Mouse (Mus musculus) left cerebral cortex, adult 8-10 months (tissue): ENCODE measurements around the gene Zfp850. TPM values are rescaled to one million over a fixed set of nuclear protein-coding genes. Genes with fewer than 3 reads are reported as not detected.
"Not testable (repeated sequence)": the region's sequence is repeated elsewhere in the genome, so short reads cannot be mapped to it uniquely, and the experiment has no call there.

Experiments used
- DNase-seq, 2 experiments: peaks; one replicate each; pipeline ENCODE4 v3.0.0; 2022; ENCODE audit warnings: low spot score in 2 of 2
- total RNA-seq, 4 experiments: library from RNA; stranded (reverse); gene quantifications; 2 replicates each; pipeline ENCODE4 v1.2.4; 2022

Zfp850 gene
- 1 to 10 TPM; 5.5 to 7.5 (median 5.8) TPM for total RNA-seq

DNA sequence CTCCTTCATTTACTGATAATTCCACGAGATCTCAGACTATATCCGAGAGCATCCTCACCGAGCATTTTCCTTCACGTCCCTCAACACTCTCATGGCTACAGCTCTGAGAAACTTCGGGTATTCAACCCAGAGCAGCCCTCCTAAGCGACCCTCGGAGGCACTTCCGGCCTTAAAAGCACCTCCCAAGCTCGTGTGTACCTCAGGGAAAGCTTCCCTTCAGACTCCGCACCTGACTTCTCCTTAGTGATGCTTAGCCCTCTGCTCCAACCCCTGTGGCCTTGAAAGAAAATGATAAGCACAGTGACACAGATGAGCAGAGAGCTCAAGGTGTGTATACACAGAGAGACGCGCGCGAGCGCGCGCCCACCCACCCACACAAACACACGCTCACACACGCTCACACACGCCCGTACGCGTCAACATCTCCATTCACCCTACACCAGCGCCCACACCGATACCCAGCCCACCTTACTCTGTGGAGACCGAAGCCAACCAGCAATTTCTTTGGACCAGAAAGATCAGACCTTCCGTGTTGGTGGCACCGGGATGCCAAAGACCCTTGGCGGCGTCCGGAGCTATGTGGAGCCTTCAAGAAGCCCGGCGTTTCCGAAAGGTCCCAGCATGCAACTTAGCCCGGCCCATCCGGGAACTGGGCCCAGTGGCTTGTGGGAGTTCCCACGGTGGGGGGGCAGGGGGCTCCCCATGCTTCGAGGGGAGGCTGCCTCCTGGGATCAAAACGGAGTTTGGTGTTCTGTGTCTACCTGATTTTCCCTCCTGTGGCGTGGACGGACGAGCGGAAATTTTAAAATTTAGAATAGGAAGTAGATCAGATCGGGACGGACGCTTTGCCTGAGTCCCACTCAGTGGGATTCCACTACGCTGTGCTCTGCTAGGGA is at the start of gene Zfp850:
Gene Zfp850, minus strand, starts transcription at position 567 of the 896 bp plus-strand sequence.
- peak; percentile 65 to 69 for DNase-seq

DNA sequence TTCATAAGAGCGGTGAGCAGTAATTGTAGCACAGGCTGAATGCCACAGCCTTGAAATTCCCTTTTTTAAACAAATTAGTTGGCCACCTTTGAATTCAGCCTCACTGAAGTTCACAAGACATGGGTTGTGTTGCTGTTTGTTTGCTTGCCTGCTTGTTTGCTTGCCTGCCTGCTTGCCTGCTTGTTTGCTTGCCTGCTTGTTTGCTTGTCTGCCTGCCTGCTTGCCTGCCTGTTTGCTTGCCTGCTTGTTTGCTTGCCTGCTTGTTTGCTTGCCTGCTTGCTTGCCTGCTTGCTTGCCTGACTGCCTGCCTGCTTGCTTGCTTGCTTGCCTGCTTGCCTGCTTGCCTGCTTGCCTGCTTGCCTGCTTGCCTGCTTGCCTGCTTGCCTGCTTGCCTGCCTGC is 46.1 kb upstream of the Zfp850 start:
- DNase-seq = no peak

DNA sequence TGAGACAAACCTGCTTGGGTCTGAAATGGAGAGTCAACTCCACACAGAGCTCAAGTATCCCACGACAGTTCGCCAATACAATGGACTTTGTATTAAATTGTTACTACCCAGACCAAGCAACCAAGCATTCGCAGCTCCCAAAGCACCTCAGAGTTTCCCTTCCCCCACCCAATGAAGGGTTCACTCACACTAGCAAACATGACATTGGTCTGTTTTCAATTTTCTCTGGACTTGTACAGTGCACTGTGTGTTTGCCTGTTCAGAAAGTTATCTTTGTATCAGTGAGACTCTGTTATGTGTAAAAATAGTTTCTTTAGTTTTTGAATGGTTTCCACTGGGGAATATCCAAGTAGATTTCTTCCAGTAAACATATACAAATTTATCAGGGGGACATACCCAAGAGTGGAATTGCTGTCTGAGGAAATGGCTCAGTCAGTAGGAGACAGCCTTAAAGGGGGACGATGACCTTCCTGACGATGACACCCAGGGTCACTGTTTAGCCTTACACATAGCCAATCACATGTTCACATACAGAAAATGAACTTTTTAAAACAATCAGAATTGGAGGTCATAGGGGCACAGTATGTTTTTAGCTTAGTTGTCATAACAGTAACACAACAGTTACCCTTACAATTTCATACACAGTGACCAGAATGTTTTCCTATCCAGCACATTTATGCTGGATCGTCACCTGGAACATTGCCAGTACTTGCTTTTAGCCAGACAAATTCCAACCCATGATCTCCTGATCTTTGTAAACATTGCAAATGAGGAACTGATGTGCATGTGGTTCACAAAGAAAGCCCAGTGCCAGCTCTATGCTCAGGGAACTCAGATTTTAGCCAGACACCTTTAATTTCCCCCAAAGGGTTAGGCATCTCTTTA is 39.4 kb upstream of the Zfp850 start:
- DNase-seq = no peak

DNA sequence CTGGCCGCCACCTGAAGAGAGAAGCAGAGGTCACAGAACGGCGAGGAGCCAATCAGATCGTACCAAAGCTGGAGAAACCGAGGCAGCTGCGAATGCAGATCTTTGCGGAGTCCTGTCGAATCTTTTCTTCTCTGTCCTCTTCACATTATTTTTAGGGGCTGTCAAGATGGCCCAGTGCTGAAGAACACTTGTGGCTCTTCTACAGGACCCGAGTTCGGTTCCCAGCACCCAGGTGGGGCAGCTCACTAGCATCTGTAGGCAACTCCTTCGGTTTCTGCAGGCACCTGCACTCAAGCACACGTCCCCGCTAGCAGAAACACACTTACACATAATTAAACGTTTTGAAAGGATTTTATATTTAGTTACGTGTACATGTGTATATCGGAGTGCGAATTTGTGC is 36.7 kb upstream of the Zfp850 start:
- DNase-seq = no peak

DNA sequence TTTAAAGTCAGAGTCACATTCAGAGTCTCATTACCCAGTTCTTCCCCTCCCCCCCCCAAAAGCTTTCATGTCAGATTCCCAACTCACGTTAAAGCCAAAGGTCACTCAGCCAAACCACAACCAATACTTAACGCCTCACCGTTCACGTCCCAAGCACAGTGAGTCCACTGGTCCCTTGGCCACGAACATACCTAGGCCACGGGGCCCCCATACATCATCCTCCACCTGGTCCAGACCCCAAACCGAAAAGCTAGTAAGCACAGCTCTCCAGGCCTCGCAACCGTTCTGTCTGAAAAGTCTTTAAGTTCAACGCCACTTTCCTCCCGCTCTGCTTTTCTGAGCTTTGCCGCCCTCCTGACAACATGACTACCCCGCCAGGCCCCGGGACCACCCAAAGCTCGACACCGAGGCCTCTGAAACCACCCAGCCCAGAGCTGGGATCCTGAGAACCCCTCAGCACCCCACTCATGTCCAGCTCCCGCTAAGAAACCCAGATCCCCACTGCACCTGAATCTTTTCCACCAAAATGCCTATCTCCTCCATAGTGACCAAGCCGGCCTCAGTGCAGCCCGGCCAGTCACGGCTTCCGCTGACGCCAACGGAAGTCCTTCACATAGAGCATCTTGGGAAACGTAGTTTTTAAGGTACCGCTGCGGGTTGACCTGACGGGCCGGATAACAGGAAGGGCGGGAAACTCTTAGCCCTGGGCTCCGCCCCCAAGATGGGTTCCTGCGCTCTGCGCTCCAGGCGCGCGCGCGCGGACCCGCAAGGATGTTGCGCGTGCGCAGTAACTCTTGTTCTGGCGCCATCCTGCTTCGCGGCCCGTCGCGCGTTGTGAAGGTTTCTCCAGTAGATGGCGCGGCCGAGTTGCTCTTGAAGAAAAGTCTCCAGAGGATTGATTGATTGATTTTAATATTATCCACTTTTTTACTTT is 35.8 kb upstream of the Zfp850 start, which contains the start of gene Psmc4:
Gene Psmc4, minus strand, starts transcription at position 626 of the 934 bp plus-strand sequence.
- DNase-seq = peak; percentile 94 to 98

DNA sequence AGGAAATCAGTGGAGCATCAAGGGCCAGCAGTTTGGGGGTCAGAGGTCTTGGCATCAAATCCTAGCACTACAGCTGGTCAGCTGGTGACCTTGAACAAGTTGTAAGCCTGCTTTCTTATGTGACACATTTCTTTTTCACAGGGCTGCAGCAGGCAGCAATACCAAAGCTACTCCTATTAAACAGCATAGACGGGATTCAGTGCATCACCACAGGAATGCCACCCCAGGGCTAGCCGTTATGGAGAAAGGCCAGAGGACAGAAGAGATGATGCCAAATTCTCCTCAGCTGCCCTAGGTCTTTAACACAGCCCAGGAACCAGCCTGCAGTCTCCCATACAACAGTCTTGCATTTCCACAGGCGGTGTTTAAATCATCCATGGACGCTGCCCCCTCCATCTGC is 30.6 kb upstream of the Zfp850 start:
- DNase-seq = no peak

DNA sequence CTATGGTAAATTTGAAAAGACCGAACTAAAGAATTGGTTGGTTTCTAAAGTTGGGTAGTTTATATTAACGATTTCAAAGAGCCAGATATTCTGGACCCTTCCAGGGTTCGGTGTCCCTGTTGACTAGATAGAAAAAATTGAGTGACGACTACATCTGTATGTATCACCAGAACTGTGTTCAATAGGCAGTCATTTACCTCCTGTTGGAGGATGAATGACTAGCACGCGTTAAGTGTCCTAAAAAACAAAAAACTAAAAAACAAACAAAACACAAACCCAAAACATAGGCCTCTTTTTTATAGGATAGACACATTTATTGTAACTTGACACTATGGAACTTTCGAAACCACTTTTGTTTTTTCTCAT is 513 bp upstream of the Zfp850 start:
- DNase-seq = no peak

DNA sequence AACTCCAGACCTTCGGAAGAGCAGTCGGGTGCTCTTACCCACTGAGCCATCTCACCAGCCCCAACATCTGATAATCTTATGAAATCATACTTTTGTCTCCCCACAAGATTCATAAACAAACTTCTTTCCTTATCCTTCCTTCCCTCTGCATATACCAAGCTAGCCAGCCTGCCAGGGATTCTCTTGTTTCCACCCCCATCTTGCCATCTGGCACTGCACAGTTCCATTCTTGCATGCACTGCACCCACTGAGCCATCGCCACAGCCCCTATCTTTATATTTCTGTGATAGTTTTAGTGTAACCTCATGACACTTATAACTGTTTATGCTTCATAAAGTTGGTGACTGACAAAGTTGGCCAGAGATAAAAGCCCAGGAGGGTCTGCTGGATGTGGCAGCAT is 3.6 kb downstream of the Zfp850 start:
- DNase-seq = peak in 1 of 2 experiments; percentile 14

DNA sequence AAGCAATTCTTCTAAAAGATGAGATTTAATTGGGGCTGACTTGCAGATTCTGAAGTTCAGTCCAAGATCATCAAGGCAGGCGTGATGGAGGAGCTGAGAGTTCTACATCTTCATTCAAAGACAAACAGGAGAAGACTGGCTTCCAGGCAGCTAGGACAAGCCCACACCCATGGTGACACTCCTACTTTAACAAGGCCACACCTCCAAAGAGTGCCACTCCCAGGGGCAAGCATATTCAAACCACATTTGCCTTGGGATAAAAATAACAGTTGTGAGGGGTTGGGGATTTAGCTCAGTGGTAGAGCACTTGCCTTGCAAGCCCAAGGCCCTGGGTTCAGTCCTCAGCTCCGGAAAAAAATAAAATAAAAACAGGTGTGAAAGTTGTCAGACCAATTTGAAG is 31.7 kb downstream of the Zfp850 start:
- DNase-seq = no peak

DNA sequence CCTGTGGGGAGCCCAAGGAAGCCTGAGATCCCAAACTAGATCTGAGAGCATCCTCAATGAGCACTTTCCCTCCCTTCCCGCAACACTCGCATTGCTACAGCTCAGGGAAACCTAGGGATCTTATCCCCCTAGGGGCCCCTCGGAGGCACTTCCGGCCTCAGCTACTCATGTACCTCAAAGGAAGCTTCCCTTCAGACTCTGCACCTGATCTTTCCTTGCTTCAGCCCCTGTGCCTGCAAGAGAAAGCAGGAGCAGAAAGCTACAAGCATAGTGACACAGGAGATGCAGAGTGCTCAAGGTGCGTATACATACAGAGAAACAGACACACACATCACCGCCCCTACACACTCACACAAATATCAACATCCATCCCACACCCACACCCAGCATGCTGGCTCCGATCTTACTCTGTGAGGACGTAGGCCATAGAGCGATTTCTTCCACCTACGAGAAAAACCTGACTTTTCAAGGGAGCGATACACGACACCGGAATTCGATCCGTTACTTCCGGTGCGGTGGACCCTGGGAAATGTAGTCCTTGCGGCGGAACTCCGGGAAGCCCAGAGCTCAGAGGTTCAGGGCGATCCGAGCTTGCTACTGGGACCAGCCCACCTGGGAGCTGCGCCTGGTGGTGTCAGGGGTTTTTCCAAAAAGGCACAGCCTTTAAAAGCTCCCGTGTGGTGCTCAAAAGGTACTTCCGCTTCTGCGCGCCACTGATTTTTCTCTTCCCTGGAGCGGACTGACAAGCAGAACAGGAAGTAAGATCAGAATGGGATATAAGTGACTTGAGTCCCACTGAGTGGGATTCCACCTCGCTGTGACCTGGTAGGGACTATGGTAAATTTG is 35.0 kb downstream of the Zfp850 start, which contains the start of gene Zfp780b:
Gene Zfp780b, minus strand, starts transcription at position 489 of the 846 bp plus-strand sequence.
- DNase-seq = peak; percentile 30 to 67

DNA sequence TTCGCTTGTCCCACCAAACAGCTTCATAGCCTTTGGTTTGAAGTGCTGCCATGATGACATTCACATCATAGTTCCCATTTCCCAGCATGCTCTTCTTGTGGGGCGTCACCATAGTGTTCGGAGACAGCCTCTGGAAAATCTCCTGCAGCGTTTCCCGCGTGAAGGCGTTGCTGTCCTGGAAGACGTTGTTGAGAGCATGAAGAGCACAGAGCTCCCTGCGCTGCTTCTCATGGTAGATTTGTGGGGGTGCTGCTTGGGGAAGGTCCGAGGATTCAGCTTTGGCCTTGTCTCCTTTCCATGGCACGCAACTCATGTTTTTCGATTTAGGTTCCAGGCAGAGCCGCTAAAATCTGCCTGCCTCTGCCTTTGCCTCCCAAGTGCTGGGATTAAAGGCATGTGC is 64.5 kb downstream of the Zfp850 start:
- DNase-seq = not testable (repeated sequence)

DNA sequence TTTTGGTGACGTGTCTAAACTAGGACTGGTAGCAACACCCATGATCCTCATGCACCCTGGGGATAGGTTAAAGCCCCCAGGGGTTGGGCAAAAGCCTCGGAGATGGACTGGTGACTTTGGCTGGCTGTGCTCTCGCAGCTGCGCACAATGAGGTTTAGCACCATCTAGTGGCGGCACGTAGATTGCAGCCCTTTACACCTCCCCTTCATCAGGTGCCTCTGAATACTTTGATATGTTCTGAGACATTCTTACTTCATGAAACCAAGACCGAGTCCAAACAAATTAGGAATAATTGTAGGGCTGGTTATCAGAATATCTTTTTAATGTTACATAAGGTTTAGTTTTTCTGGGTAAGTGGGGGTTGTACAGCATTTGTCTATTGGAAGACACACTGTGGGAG is 72.0 kb downstream of the Zfp850 start:
- peak in 1 of 2 experiments; percentile 9 for DNase-seq

Other genes with a start within 250 kb of the Zfp850 start
- 10 to 100 TPM in 1 of 4 experiments, 1 to 10 TPM in 3; 9.3 to 11.0 (median 9.5) TPM for gene Zfp626, start 206.9 kb downstream of the Zfp850 start, total RNA-seq
- gene Zfp59, start 175.5 kb downstream of the Zfp850 start, total RNA-seq = 1 to 10 TPM; 4.6 to 5.7 (median 5.3) TPM
- 1 to 10 TPM; 1.7 to 2.3 (median 2.1) TPM for gene Zfp607a, start 156.6 kb downstream of the Zfp850 start, total RNA-seq
- 10 to 100 TPM; 13.7 to 17.6 (median 15.3) TPM for gene Zfp974, start 84.7 kb downstream of the Zfp850 start, total RNA-seq
- 10 to 100 TPM; 19.1 to 21.0 (median 19.9) TPM for gene Zfp780b, start 34.9 kb downstream of the Zfp850 start, total RNA-seq
- 100 to 1,000 TPM; 119 to 144 (median 131) TPM for gene Psmc4, start 36.0 kb upstream of the Zfp850 start, total RNA-seq
- gene Fcgbp, start 57.1 kb upstream of the Zfp850 start, total RNA-seq = 1 to 10 TPM in 1 of 4 experiments, under 1 TPM in 3; 0.33 to 1.5 (median 0.40) TPM
- under 1 TPM; 0.06 to 0.12 (median 0.07) TPM for gene 9530053A07Rik, start 115.4 kb upstream of the Zfp850 start, total RNA-seq
- gene Fbl, start 155.6 kb upstream of the Zfp850 start, total RNA-seq = 10 to 100 TPM; 47.8 to 59.8 (median 56.9) TPM
- 10 to 100 TPM; 42.5 to 45.3 (median 44.3) TPM for gene Dyrk1b, start 165.4 kb upstream of the Zfp850 start, total RNA-seq